Mouse (Mus musculus): ENCODE data around the gene Eif4g3. TPM values are rescaled to one million over a fixed set of nuclear protein-coding genes. Genes with fewer than 3 reads are reported as not detected.

Eif4g3 gene
- polyA plus RNA-seq, 1 experiment from 2014 or later, result 40.0 TPM

DNA sequence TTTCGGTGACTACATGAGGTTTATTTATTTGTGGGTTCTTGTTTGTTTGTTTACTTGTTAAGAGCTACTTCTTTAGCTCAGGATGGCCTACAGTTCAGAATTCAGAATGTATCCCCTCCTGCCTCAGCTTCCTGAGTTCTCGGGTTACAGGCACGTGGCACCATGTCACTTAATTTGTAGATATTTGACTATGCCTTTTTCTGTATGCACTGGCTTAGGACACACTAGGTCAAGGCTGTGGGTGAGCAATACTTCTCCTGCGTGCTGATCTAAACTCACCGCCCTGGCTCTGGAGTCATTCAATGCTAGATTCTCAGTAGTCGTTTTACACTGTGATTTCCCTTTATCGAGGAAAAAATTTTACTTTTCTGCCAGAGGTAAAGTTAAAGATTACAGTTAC lies 227.9 kb downstream of the Eif4g3 start:
- Histone ChIP-seq H3K36me3 (peaks cover 44% of the 10 kb centered on the region), H3K4me2 (no peak overlapping the region), H3K4me1 (peaks cover 35% of the 10 kb centered on the region), H3K9ac (no peak overlapping the region), H3K27ac (no peak overlapping the region), H3K4me3 (replicated peaks) (no peak overlapping the region), H3K9me3 (replicated peaks) (no peaks in the 10 kb centered on the region), H3K27me3 (no peaks in the 10 kb centered on the region)
- WGBS, result 84% methylated on average over 7 of the region's 7 CpGs
- no peak for ATAC-seq (replicated peaks; ENCODE audit: low FRiP score)

DNA sequence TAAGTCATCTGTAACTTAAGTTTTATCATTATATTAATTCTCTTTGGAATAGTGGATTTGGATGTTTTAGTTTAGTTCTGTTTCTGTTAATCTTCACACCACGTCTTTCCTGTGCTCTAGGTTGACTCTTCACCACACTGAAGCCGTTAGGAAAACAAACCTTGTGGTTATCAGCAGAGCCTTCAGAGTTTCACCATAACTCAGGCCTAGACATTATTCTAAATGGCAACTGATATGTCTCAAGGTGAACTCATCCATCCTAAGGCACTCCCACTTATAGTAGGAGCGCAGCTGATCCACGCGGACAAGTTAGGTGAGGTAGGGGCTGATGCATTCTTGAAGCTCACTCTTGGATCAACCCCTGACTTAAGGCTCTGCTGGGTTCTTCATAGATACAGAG lies 228.6 kb downstream of the Eif4g3 start:
- Histone ChIP-seq H3K4me1 (peaks cover 31% of the 10 kb centered on the region), H3K4me2 (no peak overlapping the region), H3K36me3 (peaks cover 50% of the 10 kb centered on the region), H3K9me3 (replicated peaks) (no peaks in the 10 kb centered on the region), H3K9ac (no peak overlapping the region), H3K27me3 (no peaks in the 10 kb centered on the region), H3K27ac (no peak overlapping the region), H3K4me3 (replicated peaks) (no peak overlapping the region)
- no peak for ATAC-seq (replicated peaks; ENCODE audit: low FRiP score)
- 85% methylated on average over 5 of the region's 5 CpGs for WGBS

DNA sequence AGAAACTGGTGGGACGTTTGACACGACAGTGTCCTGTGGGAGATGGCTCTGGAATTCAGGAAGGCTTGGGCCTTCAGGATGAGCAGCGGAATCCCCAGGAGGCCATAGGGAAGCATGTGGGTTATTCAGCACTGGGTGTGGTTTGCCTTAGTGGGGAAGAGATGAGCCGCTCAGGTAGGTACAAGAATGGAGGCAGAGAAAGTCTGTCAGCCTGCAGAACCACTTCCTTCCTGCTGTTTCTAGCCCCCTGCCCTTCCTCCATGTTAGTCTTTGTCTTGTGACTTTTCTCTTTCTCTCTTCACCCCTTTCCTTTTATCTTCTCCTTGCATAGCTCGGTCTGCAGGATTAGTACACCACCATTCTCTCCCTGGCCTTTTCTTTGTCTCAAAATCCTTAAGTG lies 229.6 kb downstream of the Eif4g3 start:
- H3K4me1 ChIP-seq, result peaks cover 31% of the 10 kb centered on the region
- H3K27me3 ChIP-seq, result no peaks in the 10 kb centered on the region
- H3K27ac ChIP-seq, result no peak overlapping the region
- H3K4me2 ChIP-seq, result no peak overlapping the region
- no peak overlapping the region for H3K4me3 ChIP-seq (replicated peaks)
- no peak overlapping the region for H3K9ac ChIP-seq
- WGBS, result 75% methylated on average over 5 of the region's 5 CpGs
- no peak for ATAC-seq (replicated peaks; ENCODE audit: low FRiP score)
- no peaks in the 10 kb centered on the region for H3K9me3 ChIP-seq (replicated peaks)
- H3K36me3 ChIP-seq, result peaks cover 60% of the 10 kb centered on the region

DNA sequence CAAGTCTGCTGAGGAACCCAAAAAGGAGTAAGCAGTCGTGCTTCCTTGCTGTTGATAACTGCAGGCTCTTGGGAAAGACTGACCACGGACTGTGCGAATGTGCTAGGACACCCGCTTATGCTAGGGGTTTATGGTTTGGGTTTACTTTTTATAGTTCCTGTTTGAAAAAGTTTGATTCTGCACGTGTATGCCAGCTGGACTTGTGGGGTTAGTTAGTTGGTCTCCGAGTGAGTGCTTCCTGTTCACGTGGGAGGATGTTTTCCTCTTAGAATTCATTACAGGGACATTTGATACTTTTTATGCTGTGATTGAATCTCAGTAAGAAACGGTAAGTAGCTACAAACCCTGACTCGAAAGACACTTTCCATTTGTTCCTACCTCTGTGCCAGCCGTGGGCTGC lies 230.8 kb downstream of the Eif4g3 start:
- peaks cover 20% of the 10 kb centered on the region for H3K4me1 ChIP-seq
- H3K4me2 ChIP-seq, result no peak overlapping the region
- WGBS, result 53% methylated on average over 10 of the region's 10 CpGs
- no peak overlapping the region for H3K4me3 ChIP-seq (replicated peaks)
- H3K27ac ChIP-seq, result no peak overlapping the region
- no peaks in the 10 kb centered on the region for H3K27me3 ChIP-seq
- ATAC-seq (replicated peaks; ENCODE audit: low FRiP score), result no peak
- H3K9me3 ChIP-seq (replicated peaks), result no peaks in the 10 kb centered on the region
- H3K9ac ChIP-seq, result no peak overlapping the region
- H3K36me3 ChIP-seq, result peaks cover 72% of the 10 kb centered on the region

DNA sequence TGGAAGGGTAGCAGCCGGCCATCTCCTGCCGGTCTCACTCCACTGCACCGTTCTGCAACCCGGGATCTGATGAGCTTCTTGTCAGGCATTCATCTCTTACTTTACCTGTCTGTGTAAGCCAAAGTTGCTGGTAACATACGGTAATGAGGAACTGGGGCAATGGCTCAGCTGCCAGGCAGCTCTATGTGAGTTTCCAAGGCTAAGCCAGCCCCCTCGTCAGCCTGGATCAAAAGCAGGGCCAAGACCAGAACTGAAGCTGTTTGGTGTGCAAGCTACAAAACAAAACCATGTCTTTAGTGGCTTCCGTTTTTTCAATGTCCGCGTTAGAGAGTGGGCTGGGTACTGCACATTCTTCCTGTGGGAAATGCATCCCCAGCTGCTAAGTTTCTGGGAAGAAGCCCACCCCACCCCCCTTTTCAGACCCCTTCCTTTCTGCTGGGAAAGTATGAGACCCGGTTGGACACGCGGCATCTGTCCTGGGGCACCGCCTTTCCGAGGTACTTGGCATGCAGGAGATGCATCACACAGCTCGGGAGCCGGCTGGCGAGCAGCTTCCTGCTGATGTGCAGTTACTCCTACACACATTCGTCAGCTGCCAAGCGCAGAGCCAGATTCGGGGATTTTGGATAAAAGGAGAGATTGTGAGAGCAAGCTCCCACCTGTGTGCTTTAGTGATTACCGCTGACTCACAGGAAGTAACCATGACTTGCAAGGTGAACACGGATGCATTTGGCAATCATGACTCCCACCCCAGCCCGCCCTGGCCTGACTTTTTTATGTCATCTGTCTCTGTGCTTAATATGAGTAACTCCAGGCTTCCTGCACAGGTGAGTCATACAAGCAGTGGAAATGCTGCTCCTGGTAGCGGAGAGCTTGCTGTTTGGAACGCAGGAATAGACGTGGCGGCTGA lies 254.2 kb downstream of the Eif4g3 start:
- no peak for ATAC-seq (replicated peaks; ENCODE audit: low FRiP score)
- peaks cover 60% of the 10 kb centered on the region for H3K36me3 ChIP-seq
- 66% methylated on average over 27 of the region's 27 CpGs for WGBS
- no peaks in the 10 kb centered on the region for H3K9me3 ChIP-seq (replicated peaks)
- H3K4me2 ChIP-seq, result no peak overlapping the region
- peaks cover 29% of the 10 kb centered on the region for H3K4me1 ChIP-seq
- H3K9ac ChIP-seq, result no peak overlapping the region
- H3K4me3 ChIP-seq (replicated peaks), result no peak overlapping the region
- H3K27ac ChIP-seq, result no peak overlapping the region
- peaks cover 23% of the 10 kb centered on the region for H3K27me3 ChIP-seq

DNA sequence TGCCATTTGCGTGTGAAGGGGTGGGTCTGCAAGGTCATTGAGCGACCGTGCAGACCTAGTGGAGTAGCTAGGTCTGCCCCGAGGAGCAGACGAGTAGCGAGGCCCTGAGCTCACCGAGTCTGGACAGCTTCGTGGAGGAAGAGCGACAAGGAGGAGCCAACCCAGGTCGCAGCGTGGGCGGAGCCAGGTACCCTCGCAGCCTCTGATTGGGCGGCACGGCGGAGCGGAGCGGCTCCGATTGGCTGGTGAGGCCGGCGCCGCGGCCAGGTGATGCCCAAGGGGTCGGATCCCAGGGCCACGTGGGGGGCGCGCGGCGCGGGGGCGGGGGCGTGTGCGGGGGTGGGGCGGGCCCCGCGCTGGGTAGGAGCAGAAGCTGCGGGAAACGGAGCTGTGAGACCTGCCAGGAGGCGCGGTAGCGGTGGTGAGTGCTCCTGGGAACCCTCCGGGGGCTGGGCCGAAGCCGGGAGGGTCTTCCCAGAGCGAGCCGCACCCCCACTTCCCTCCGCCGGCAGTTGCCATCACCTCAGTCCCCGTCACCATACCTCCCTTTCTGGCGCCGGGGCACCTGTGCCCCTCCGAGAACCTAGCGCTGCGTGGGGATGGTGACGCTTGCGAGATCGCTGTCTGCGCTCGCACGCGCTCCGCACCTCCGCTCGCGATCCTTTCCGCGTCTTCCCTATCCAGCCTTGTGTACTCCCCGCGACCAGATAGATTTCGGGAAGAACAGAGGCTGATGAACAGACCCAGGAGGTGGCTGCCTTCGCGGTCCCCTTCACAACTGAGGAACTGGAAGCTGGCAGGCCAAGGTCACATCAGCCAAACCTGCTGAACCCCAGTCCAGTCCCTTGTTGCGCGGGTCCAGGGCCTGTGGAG lies 257.5 kb downstream of the Eif4g3 start, which contains the start of the genes Sh2d5 and Kif17:
Gene Sh2d5 (plus strand): TSS at position 316 of the 873 bp plus-strand sequence.
Gene Kif17 (plus strand): TSS at position 348 of the 873 bp plus-strand sequence.
- Histone ChIP-seq H3K4me1 (peaks cover 38% of the 10 kb centered on the region), H3K4me2 (peak within 1 kb of the TSS; percentile 96), H3K9me3 (replicated peaks) (no peaks in the 10 kb centered on the region), H3K9ac (peak within 1 kb of the TSS; percentile 40), H3K27me3 (peaks cover 37% of the 10 kb centered on the region), H3K36me3 (peaks cover 27% of the 10 kb centered on the region), H3K27ac (no peak within 1 kb of the TSS), H3K4me3 (replicated peaks) (peak within 1 kb of the TSS; percentile 55)
- ATAC-seq (replicated peaks; ENCODE audit: low FRiP score), result peak; percentile 85
- WGBS, result under 1% methylated on average over 66 of the region's 74 CpGs

DNA sequence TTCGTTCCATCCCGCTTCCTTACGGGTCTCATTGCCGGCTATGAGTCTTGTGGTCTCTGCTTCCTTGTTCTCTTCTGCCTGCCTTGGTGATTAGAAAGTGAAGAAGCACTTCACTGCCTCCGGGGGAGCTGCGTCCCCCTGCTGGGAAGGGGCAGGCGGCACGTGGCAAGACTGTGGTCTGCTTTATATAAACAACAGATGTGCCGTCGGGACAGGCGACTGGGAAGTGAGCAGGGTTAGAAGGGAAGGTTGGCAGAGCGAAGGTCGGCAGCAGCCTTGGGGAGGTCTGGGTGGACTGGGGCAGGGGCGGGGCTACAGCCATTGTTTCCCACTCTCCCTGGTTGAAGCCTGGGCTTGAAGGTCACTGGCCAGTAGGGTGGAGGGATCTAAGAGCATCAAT lies 259.0 kb downstream of the Eif4g3 start:
- ATAC-seq (replicated peaks; ENCODE audit: low FRiP score), result peak; percentile 22; the same call in 1 of the 2 replicates
- H3K9ac ChIP-seq, result 0 out of 2 replicates have a peak overlapping the region, but pooled peaks have one; percentile 17

DNA sequence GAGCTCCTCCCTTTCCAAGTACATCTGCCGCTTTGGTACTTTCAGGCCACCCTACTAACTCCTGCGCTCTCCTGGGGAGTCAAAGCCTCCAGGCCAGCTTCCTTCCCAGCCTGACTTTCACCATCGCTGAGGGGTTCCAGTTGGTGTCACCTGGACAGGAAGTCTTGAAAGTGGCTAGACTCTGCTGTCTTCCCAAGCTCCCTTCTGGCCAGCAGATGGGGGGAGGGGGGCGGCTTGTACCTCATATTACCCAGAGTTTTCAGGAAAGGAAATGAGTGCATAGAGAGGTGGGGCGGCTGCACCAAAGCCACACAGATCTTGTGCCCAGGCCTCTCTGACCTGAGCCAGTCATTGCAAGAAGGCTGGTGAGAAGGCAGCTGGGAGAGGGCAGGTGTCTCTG lies 259.4 kb downstream of the Eif4g3 start:
- no peak for ATAC-seq (replicated peaks; ENCODE audit: low FRiP score)
- H3K27ac ChIP-seq, result no peak overlapping the region
- H3K4me2 ChIP-seq, result peak overlapping the region; percentile 96
- H3K4me3 ChIP-seq (replicated peaks), result peak overlapping the region; percentile 30
- WGBS, result 20% methylated on average over 5 of the region's 5 CpGs
- H3K9me3 ChIP-seq (replicated peaks), result no peaks in the 10 kb centered on the region
- H3K9ac ChIP-seq, result 0 out of 2 replicates have a peak overlapping the region, but pooled peaks have one; percentile 17
- H3K36me3 ChIP-seq, result peaks cover 8% of the 10 kb centered on the region
- peaks cover 37% of the 10 kb centered on the region for H3K27me3 ChIP-seq
- peaks cover 38% of the 10 kb centered on the region for H3K4me1 ChIP-seq

More for the DNA sequence above, 259.0 kb downstream of the Eif4g3 start:
- Histone ChIP-seq H3K4me3 (replicated peaks) (peak overlapping the region; percentile 30), H3K4me2 (peak overlapping the region; percentile 96), H3K27ac (0 out of 2 replicates have a peak overlapping the region, but pooled peaks have one; percentile 7), H3K4me1 (peaks cover 38% of the 10 kb centered on the region), H3K36me3 (peaks cover 12% of the 10 kb centered on the region), H3K27me3 (peaks cover 37% of the 10 kb centered on the region), H3K9me3 (replicated peaks) (no peaks in the 10 kb centered on the region)
- under 1% methylated on average over 14 of the region's 14 CpGs for WGBS

DNA sequence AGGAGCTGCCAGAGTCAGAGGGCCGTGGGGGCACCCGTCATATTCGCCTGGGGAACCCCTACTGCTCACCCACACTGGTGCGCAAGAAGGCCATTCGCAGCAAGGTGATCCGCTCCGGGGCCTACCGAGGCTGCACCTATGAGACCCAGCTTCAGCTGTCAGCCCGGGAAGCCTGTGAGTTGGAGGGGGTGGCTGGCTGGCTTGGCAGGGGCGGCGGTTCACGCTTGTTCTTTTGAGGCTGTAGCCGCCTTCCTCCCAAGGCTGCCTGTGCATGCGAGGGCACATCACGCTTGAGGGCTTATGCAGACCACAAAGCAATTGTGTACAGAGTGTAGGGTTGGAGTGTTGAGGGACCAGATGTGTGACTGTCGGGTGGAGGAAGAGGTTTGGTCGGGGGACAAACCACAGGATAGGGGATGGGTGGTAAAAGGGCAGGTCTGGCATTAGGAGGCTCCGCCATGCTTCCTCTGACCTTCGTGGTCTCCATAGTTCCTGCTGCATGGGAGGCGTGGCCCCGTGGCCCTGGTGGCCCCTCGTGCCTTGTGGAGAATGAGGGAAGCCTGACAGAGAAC lies 264.4 kb downstream of the Eif4g3 start:
- Histone ChIP-seq H3K4me1 (peaks cover 7% of the 10 kb centered on the region), H3K4me3 (replicated peaks) (no peak overlapping the region), H3K4me2 (no peak overlapping the region), H3K9me3 (replicated peaks) (no peaks in the 10 kb centered on the region), H3K27ac (no peak overlapping the region), H3K27me3 (peaks cover 14% of the 10 kb centered on the region), H3K36me3 (no peaks in the 10 kb centered on the region), H3K9ac (no peak overlapping the region)
- 85% methylated on average over 22 of the region's 22 CpGs for WGBS
- ATAC-seq (replicated peaks; ENCODE audit: low FRiP score), result no peak
